Mouse (Mus musculus): Measurements from ENCODE around the gene Unc79.

DNA sequence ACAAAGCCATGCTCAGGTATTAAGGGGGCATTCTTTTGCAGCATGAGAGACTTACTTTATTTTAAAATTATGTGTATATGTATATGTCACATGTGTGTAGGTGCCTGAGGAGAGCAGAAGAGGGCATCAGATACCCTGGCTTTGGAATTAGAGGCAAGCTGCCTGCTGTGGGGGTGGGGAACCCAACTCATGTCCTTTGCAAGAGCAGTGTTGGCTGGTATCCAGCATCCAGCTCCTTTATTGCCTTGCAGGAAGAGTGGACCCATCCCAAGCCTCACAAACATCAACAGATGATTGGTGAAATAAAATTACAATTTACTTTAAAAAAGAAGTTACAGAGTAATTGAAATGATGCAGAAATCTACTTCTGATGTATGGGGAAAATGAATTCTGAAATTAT lies 36.7 kb downstream of the Unc79 start:
- no peak for TF ChIP-seq CTCF (IDR thresholded peaks at IDR 0.05; ENCODE audit: insufficient read depth, low read depth, low read length)
- no peak for TF ChIP-seq POLR2A (IDR thresholded peaks at IDR 0.05; ENCODE audit: insufficient read depth, low read depth, low read length)
